Mouse (Mus musculus) C2C12 (cell line): ENCODE data around the gene Shb.

ENCODE experiments used
- MYOD1 ChIP-seq: IDR thresholded peaks from one replicate; pipeline ENCODE4 v1.6.1; 2011; ENCODE audit warnings: low read depth; ENCODE audit not compliant: control insufficient read depth, insufficient read length
- MYOG ChIP-seq: IDR thresholded peaks from one replicate; pipeline ENCODE4 v1.6.1; 2011; ENCODE audit not compliant: control insufficient read depth, insufficient read length; ENCODE audit errors: extremely low read depth

- TF ChIP-seq MYOG (no peak), MYOD1 (no peak)
These were observed 108.9 kb downstream of the Shb start for GRCm38 (mm10) chr4:45423406-45423805.
